Mouse (Mus musculus) gastrocnemius, adult 2 months (tissue): ENCODE results near the gene Nlrp14. TPM values are rescaled to one million over a fixed set of nuclear protein-coding genes. Genes with fewer than 3 reads are reported as not detected.
"Not testable (repeated sequence)": the region's sequence is repeated elsewhere in the genome, so short reads cannot be mapped to it uniquely, and the experiment has no call there.

Experiments used
- DNase-seq: peaks from one replicate; pipeline ENCODE4 v3.0.0; 2022
- H3K27ac ChIP-seq: fragments of 200-600 bp; 2 replicates; pipeline ENCODE4 v1.8.1; 2022; ENCODE audit warnings: mild to moderate bottlenecking
- H3K4me3 ChIP-seq: fragments of 200-600 bp; 2 replicates; pipeline ENCODE4 v1.8.1; 2022; ENCODE audit warnings: mild to moderate bottlenecking, moderate library complexity
- CTCF ChIP-seq: fragments of 200-600 bp; IDR thresholded peaks from 2 replicates; pipeline ENCODE4 v1.8.1; 2022; ENCODE audit warnings: antibody characterized with exemption, mild to moderate bottlenecking, moderate library complexity
- intact Hi-C: fragments of 180-260 bp; cut with DNase I; formaldehyde crosslinking; loops from one replicate; pipeline ENCODE4 v1.15.1; 2025
- long read RNA-seq, 2 experiments: library from polyadenylated mRNA; stranded (forward); transcript quantifications; one replicate each; pipeline ENCODE4 v2.0.0; 2021
- total RNA-seq, 2 experiments: library from RNA; stranded (reverse); gene quantifications; 2 replicates each; pipeline ENCODE4 v1.2.3; 2021

The Nlrp14 gene
- total RNA-seq: not detected
- long read RNA-seq, experiment 1: 0 reads
- long read RNA-seq, experiment 2: 0 reads

DNA sequence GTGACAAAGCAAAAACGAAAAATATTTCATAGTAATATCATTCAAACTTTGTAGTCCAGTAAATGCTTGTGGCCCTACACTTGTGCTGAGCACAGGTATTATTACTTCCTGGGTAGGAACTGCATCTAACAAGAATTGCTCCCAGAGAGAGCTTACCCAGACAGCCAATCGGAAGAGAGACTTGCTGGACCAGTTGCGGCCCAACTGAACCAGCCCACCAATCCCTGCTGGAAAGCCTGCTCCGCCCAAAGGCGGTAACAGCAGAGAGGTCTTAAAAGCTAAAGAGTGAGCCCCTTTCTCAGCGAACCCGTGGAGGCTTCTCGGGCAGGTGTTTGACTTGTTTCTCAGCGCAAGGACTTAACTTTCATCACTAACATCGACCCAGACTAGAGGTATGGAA is at the start of gene Nlrp14:
TSS of gene Nlrp14 (plus strand) at position 301 of the 400 bp plus-strand sequence.
- DNase-seq: no peak
- Histone ChIP-seq H3K4me3 (no peak within 1 kb of the TSS), H3K27ac (no peak within 1 kb of the TSS)
- intact Hi-C loops: no loop called here
- no peak for TF ChIP-seq CTCF

DNA sequence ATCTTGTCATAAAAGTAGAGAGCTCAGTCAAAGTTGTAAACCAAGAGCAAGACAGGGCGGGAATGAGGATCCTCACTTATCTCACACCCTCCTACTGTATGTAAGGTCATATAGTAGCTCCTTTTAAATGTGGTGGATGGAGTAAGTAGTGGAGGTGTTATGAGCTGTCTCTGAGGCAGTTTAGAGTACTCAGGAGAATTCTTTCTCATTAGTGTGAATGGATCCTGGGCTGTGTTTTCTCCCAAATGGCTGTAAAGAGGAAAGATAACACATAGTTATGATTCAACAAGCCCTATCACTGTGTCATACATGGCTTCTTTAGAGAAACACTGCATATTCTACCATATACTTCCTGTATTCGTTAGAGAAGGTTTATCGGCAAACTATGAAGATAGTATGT is 35.8 kb upstream of the Nlrp14 start, which contains the start of gene Olfr715:
TSS of gene Olfr715 (minus strand) at position 101 of the 400 bp plus-strand sequence.
- intact Hi-C loops, DNase-seq, H3K27ac ChIP-seq, H3K4me3 ChIP-seq: not testable (repeated sequence)

DNA sequence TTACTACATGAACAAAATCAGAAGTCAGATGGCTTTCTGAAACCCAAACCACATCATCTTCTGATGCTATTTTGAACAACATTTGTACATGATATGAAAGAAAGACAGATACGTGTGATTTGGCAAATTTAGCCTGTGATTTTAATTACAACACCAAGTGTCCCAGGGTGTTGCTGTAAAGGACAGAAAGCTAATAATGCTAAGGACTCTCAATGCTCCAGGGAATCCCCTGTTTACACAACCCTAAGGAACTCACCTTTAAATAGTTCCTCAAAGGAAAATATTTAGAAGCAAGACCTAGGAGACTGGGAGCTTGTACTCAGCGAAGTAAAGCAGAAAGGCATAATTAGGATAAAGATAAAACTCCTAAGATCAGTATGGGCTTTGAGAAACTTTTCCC is 28.8 kb upstream of the Nlrp14 start, which contains the start of gene Olfr716:
TSS of gene Olfr716 (plus strand) at position 301 of the 400 bp plus-strand sequence.
- intact Hi-C loops, H3K4me3 ChIP-seq, DNase-seq, H3K27ac ChIP-seq: not testable (repeated sequence)

DNA sequence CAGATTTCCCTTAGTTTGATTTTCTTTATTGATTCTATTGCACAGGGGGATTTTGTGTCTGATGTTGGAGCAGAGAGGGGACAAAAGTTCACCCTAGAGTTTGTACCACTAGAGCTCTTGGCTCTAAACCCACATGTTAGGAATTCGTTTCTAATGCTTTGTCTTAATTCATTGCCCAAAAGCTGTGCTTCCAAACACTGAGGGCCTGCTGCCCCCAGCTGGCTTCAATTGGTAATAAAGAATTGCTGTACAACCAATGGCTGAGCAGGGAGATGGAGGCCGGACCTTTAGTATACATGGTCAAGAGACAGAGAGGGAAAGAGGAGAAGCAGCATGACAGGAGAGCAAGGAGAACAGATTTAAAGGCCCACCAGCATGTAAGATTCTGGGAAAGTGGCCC is 13.6 kb downstream of the Nlrp14 start:
- intact Hi-C loops: no loop called here
- no peak overlapping the region for H3K4me3 ChIP-seq
- DNase-seq: no peak
- H3K27ac ChIP-seq: no peak overlapping the region
- TF ChIP-seq CTCF: no peak

DNA sequence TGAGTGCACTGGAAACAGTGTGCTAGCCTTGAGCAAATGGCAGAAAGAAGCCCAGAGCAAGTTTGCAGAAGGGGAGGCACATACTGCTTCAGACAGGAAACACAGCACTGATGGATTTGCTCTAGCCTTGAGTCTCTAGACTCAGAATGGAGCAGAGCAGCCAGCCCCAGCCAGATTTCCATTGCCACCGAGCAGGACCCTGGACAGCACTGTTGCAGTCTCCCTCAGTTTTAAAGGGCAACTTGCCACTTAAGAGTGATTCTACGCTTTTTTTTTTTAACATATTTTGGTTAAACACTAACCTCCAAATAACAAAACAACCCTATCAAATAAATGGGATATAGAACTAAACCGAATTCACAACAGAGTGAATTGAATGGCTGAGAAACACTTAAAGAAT is 35.0 kb downstream of the Nlrp14 start:
- Histone ChIP-seq H3K4me3 (no peak overlapping the region), H3K27ac (no peak overlapping the region)
- no peak for DNase-seq
- intact Hi-C loops: no loop called here
- no peak for TF ChIP-seq CTCF

DNA sequence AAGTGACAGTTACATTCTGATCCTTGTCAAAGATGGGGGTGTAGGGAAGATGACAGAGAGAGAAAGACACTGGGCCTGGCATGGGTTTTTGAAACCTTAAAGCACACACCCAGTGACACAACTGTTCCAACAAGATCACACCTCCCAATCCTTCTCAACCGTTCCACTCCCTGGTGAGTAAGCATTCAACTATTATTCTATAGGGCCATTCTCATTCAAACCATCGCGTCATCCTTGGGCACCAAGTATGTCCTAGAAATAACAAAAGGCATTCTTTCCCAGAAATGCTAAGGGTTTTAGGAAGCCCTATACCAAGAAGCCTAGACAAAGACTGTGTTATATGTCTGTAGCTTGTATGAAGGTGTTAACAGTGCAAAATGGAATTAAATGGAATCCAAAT is 41.1 kb downstream of the Nlrp14 start:
- H3K4me3 ChIP-seq: no peak overlapping the region
- H3K27ac ChIP-seq: no peak overlapping the region
- intact Hi-C loops: no loop called here
- TF ChIP-seq CTCF: no peak
- no peak for DNase-seq

DNA sequence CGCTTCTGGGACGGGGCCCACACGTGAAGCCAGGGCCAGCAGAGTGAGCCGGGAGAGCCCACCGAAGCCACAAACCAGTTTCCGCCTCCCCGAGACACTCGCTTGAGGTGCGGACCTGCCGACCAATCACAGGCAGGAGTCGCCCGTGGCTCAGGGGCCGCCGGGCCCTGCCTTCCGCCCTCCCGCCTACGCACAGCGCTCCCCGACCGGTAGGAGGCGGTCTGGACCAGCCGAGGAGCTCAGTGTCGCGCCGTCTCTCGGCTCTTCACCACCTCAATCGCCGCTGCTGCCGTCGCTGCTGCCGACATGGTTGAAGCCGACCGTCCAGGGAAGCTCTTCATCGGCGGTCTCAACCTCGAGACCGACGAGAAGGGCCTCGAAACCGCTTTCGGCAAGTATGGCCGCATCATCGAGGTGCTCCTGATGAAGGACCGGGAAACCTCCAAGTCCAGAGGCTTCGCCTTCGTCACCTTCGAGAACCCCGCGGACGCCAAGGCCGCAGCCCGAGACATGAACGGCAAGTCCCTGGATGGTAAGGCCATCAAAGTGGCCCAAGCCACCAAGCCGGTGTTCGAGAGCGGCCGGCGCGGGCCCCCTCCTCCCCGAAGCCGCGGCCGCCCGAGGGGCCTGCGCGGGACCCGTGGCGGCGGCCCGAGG is 42.5 kb downstream of the Nlrp14 start, which contains the start of gene Rbmxl2:
TSS of gene Rbmxl2 (plus strand) at position 242 of the 657 bp plus-strand sequence.
- peak within 1 kb of the TSS; percentile 29; the same call in 1 of the 2 replicates for H3K4me3 ChIP-seq
- no peak for TF ChIP-seq CTCF
- DNase-seq: no peak
- no peak within 1 kb of the TSS for H3K27ac ChIP-seq
- intact Hi-C loops: no loop called here

DNA sequence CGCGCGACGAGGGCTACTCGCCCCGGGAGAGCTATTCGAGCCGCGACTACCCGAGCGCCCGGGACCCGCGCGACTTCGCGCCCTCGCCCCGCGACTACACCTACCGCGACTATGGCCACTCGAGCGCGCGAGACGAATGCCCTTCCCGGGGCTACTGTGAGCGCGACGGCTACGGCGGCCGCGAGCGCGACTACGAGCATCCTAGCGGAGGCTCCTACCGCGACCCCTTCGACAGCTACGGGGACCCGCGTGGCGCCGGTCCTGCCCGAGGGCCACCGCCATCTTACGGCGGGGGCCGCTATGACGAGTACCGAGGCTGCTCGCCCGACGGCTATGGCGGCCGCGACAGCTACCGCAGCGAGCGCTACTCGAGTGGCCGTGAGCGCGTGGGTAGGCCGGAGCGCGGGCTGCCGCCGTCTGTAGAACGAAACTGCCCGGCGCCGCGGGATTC is 43.4 kb downstream of the Nlrp14 start:
- TF ChIP-seq CTCF: no peak
- intact Hi-C loops: no loop called here
- DNase-seq: no peak
- no peak overlapping the region for H3K27ac ChIP-seq
- H3K4me3 ChIP-seq: peak overlapping the region; percentile 29; the same call in 1 of the 2 replicates

DNA sequence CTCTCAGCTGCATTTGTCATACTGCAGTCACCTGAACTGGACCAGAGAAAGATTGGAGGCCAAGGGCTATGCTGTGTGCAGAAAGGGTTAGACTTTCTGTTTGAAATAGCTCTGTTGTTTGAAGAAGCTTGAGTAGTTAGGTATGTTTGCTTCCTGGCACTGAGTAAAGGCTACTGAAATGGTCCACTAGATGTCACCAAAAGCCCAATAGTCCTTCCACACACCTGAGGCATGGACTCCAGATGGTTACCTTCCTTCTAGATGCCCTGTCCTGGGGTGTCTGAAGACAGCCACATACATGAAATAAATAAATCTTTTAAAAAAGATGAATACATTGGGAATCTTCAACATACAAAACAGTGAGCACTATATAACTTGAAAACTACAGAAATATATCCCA is 48.9 kb downstream of the Nlrp14 start:
- intact Hi-C loops: loop anchor here (5.0 kb wide), 1 partner anchor 572 kb away; no protein-coding TSS in a partner anchor
- TF ChIP-seq CTCF: peak; percentile 59
- Histone ChIP-seq H3K27ac (no peak overlapping the region), H3K4me3 (no peak overlapping the region)
- DNase-seq: no peak

DNA sequence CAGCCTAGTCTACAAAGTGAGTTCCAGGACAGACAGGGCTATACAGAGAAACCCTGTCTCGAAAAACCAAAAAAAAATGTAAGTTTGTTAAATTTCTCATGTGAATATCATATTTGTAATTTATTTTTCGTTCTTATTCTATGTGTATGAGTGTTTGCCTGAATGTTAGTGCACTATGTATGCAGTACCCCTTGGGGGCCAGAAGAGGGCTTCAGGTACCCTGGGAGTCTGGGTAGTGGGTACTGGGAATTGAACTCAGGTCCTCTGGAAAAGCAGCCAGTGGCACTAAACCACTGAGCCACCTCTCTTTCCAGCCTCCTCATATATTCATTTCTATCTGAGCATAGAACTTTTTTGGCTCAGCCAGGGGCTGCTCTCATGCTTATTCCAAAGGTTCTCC is 50.1 kb downstream of the Nlrp14 start:
- H3K4me3 ChIP-seq: no peak overlapping the region
- no peak overlapping the region for H3K27ac ChIP-seq
- intact Hi-C loops: loop anchor here (5.0 kb wide), 1 partner anchor 570 kb away; no protein-coding TSS in a partner anchor
- peak; percentile 35; the same call in 1 of the 2 replicates for TF ChIP-seq CTCF
- DNase-seq: no peak

DNA sequence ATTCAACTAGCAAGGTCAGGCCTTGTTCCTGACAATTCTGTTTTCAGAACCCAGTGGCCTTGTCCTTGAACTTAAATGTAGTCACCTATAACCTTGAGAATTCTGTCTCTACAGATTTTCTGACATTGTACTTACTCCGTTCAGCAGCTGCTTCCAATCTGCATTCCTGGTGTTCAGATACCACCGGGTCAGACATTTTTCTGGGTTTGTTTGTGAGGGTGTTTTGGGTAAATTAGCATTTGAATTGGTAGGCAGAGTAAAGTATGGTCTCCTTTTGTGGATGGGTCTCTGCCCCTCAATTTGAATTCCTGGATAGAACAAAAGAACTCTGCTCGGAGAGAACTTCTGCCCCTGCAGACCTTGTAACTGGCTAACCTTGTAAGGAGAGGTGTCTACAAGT is 70.1 kb downstream of the Nlrp14 start:
- Histone ChIP-seq H3K27ac (no peak overlapping the region), H3K4me3 (no peak overlapping the region)
- no peak for TF ChIP-seq CTCF
- no peak for DNase-seq
- intact Hi-C loops: no loop called here

GRCm38 (mm10) chr7:107237498-107237897 is 70.7 kb downstream of the Nlrp14 start:
- H3K27ac ChIP-seq: no peak overlapping the region
- intact Hi-C loops: no loop called here
- no peak overlapping the region for H3K4me3 ChIP-seq
- DNase-seq: no peak
- peak; percentile 25 for TF ChIP-seq CTCF

- TF ChIP-seq CTCF: no peak
- Histone ChIP-seq H3K4me3 (no peak overlapping the region), H3K27ac (no peak overlapping the region)
- intact Hi-C loops: no loop called here
- DNase-seq: no peak
Measured at GRCm38 (mm10) chr7:107241371-107241883, 74.6 kb downstream of the Nlrp14 start.

Other genes starting within 250 kb of the Nlrp14 start
- gene Olfr709-ps1, start 234.8 kb upstream of the Nlrp14 start, total RNA-seq: not detected
- not detected for gene Olfr710, start 218.7 kb upstream of the Nlrp14 start, total RNA-seq
- not detected for gene Olfr6, start 203.1 kb upstream of the Nlrp14 start, total RNA-seq
- not detected for gene Olfr711, start 191.5 kb upstream of the Nlrp14 start, total RNA-seq
- gene Olfr2, start 160.9 kb upstream of the Nlrp14 start, total RNA-seq: not detected
- gene Olfr713, start 135.8 kb upstream of the Nlrp14 start, total RNA-seq: not detected
- not detected for gene Olfr714, start 96.0 kb upstream of the Nlrp14 start, total RNA-seq
- gene Olfr17, start 73.8 kb upstream of the Nlrp14 start, total RNA-seq: not detected
- not detected for gene Olfr715b, start 56.6 kb upstream of the Nlrp14 start, total RNA-seq
- not detected for gene Olfr715, start 35.9 kb upstream of the Nlrp14 start, total RNA-seq
- gene Olfr716, start 28.7 kb upstream of the Nlrp14 start, total RNA-seq: not detected
- not detected for gene Rbmxl2, start 42.5 kb downstream of the Nlrp14 start, total RNA-seq
- under 1 TPM; 0.33 to 0.38 TPM for gene Syt9, start 203.7 kb downstream of the Nlrp14 start, total RNA-seq